Mouse (Mus musculus) common myeloid progenitor, adult 5-6 weeks (primary cell): Measurements from ENCODE around the gene Foxa3. TPM values are rescaled to one million over a fixed set of nuclear protein-coding genes. Genes with fewer than 3 reads are reported as not detected.

ENCODE experiments used
- total RNA-seq: library from RNA; stranded (forward); fragments of 200-1000, 187-1606 nt; gene quantifications from 2 replicates; pipeline ENCODE4 v1.2.3, GENCODE M21; 2017

Foxa3 gene
- total RNA-seq, 1 experiment from 2014 or later: 0.50 TPM

Other genes with a start within 250 kb of the Foxa3 start
- gene Psg19, start 225.0 kb downstream of the Foxa3 start, total RNA-seq: not detected in 2 replicates
- not detected in 2 replicates for gene Psg17, start 201.9 kb downstream of the Foxa3 start, total RNA-seq
- gene Mill2, start 183.6 kb downstream of the Foxa3 start, total RNA-seq: 0.37 and 0.49 TPM in 2 replicates
- gene Pglyrp1, start 152.2 kb downstream of the Foxa3 start, total RNA-seq: 2.2 and 10.0 TPM in 2 replicates
- gene Ccdc61, start 113.1 kb downstream of the Foxa3 start, total RNA-seq: 16.5 and 19.8 TPM in 2 replicates
- gene Nova2, start 97.7 kb downstream of the Foxa3 start, total RNA-seq: 0.14 TPM in 1 of 2 replicates, not detected in the other
- gene Nanos2, start 36.1 kb downstream of the Foxa3 start, total RNA-seq: not detected in 2 replicates
- 0.64 TPM in 1 of 2 replicates, not detected in the other for gene Mypop, start 32.3 kb downstream of the Foxa3 start, total RNA-seq
- 13.1 and 14.6 TPM in 2 replicates for gene Irf2bp1, start 19.5 kb downstream of the Foxa3 start, total RNA-seq
- gene Sympk, start 839 bp upstream of the Foxa3 start, total RNA-seq: 48.9 and 54.0 TPM in 2 replicates
- gene Rsph6a, start 31.2 kb upstream of the Foxa3 start, total RNA-seq: not detected in 2 replicates
- 6.3 and 12.7 TPM in 2 replicates for gene Dmwd, start 52.7 kb upstream of the Foxa3 start, total RNA-seq
- 0.32 TPM in 1 of 2 replicates, not detected in the other for gene Dmpk, start 60.3 kb upstream of the Foxa3 start, total RNA-seq
- 3.1 and 5.1 TPM in 2 replicates for gene Six5, start 71.1 kb upstream of the Foxa3 start, total RNA-seq
- 0.68 and 1.5 TPM in 2 replicates for gene Gm4969, start 94.8 kb upstream of the Foxa3 start, total RNA-seq
- gene Fbxo46, start 96.3 kb upstream of the Foxa3 start, total RNA-seq: 5.7 and 6.6 TPM in 2 replicates
- 3.7 and 5.4 TPM in 2 replicates for gene Qpctl, start 125.8 kb upstream of the Foxa3 start, total RNA-seq
- 73.5 and 79.5 TPM in 2 replicates for gene Snrpd2, start 126.2 kb upstream of the Foxa3 start, total RNA-seq
- gene Gipr, start 142.6 kb upstream of the Foxa3 start, total RNA-seq: not detected in 2 replicates
- gene Eml2, start 152.9 kb upstream of the Foxa3 start, total RNA-seq: 10.6 and 15.9 TPM in 2 replicates
- gene Gpr4, start 189.0 kb upstream of the Foxa3 start, total RNA-seq: not detected in 2 replicates
- gene Opa3, start 204.8 kb upstream of the Foxa3 start, total RNA-seq: 22.4 and 24.0 TPM in 2 replicates
- 47.6 and 61.7 TPM in 2 replicates for gene Vasp, start 248.3 kb upstream of the Foxa3 start, total RNA-seq